Mouse (Mus musculus) c-Kit-positive CD71-positive TER-119-positive erythroid progenitor cells, embryonic 14.5 days (primary cell): ENCODE results near the gene Tmc6.
"Not testable (repeated sequence)": the region's sequence is repeated elsewhere in the genome, so short reads cannot be mapped to it uniquely, and the experiment has no call there.

Experiments used
- DNase-seq: peaks from one replicate; pipeline ENCODE4 v3.0.0-alpha.2; 2013; ENCODE audit warnings: low spot score

Gene Tmc6

GRCm38 (mm10) chr11:117781993-117782704, at the start of gene Tmc6, which contains the start of gene Tmc8:
TSS of gene Tmc6 (minus strand) at chr11:117782198.
TSS of gene Tmc8 (plus strand) at chr11:117782076.
- DNase-seq, result peak; percentile 66

- no peak for DNase-seq
These were observed 48.4 kb upstream of the Tmc6 start for GRCm38 (mm10) chr11:117830401-117830800.

GRCm38 (mm10) chr11:117829671-117830215, 47.7 kb upstream of the Tmc6 start:
- DNase-seq, result no peak

GRCm38 (mm10) chr11:117828888-117829604, 47.0 kb upstream of the Tmc6 start:
- DNase-seq, result no peak

- DNase-seq, result no peak
These were observed 46.3 kb upstream of the Tmc6 start for GRCm38 (mm10) chr11:117828149-117828887.

GRCm38 (mm10) chr11:117827386-117827785, 45.4 kb upstream of the Tmc6 start:
- DNase-seq, result no peak

GRCm38 (mm10) chr11:117826916-117827315, 44.9 kb upstream of the Tmc6 start:
- DNase-seq, result no peak

- DNase-seq, result no peak
These were observed 44.2 kb upstream of the Tmc6 start for GRCm38 (mm10) chr11:117826164-117826563.

GRCm38 (mm10) chr11:117825333-117826101, 43.5 kb upstream of the Tmc6 start, which contains the start of the genes Afmid and Tk1:
TSS of gene Afmid (plus strand) at chr11:117825924.
TSS of gene Tk1 (minus strand) at chr11:117826092.
- peak; percentile 84 for DNase-seq

GRCm38 (mm10) chr11:117824060-117824969, 42.3 kb upstream of the Tmc6 start:
- peak; percentile 79 for DNase-seq

- DNase-seq, result no peak
These were observed 41.4 kb upstream of the Tmc6 start for GRCm38 (mm10) chr11:117823411-117823810.

GRCm38 (mm10) chr11:117822728-117823241, 40.8 kb upstream of the Tmc6 start:
- no peak for DNase-seq

- no peak for DNase-seq
These were observed 39.9 kb upstream of the Tmc6 start for GRCm38 (mm10) chr11:117821868-117822267.

- no peak for DNase-seq
These were observed 38.2 kb upstream of the Tmc6 start for GRCm38 (mm10) chr11:117820173-117820572.

- no peak for DNase-seq
These were observed 37.1 kb upstream of the Tmc6 start for GRCm38 (mm10) chr11:117819095-117819494.

GRCm38 (mm10) chr11:117816389-117816996, 34.5 kb upstream of the Tmc6 start:
- DNase-seq, result no peak

- DNase-seq, result not testable (repeated sequence)
These were observed 33.9 kb upstream of the Tmc6 start for GRCm38 (mm10) chr11:117815850-117816249.

- no peak for DNase-seq
These were observed 32.8 kb upstream of the Tmc6 start for GRCm38 (mm10) chr11:117814704-117815366.

GRCm38 (mm10) chr11:117813867-117814266, 31.9 kb upstream of the Tmc6 start:
- no peak for DNase-seq
